Mouse (Mus musculus): Measurements from ENCODE around the gene Btbd11.

DNA sequence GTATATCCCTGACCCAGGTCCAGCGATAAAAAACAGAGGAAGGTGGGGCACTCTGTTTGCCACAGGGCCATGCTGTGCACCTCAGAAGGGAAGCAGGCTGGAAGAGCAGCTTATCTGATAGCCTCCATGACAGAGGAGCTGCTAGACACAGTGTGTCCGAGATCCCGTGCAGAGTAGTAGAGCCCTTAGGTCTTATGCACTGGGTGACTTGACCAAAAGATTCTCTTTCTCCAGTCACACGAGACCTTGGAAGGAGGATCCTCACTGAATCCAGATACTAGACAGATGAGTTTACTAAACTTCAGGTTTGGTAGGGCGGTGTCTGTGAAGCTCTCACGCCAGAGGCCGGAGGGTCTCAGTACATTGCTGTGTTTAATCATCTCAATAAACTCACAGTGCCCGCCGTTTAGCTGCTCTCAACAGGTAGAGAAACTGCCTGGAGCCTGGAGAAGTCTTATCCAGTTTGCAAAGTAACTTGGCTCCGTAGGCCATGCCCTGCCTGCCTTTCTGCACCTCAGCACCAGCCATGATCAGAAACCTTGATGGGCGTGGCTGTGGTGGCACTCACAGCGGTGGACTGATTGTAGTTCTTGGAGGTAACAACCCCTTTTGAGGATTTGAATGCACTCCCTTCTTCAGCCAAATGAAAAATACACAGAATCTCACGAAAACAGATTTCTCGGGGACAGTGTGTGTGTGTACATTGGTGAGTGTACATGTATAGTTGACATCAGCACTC lies 155.4 kb downstream of the Btbd11 start:
- TF ChIP-seq CTCF (IDR thresholded peaks at IDR 0.05; ENCODE audit: borderline replicate concordance, insufficient read depth, low read depth, low read length) (no peak), POLR2A (IDR thresholded peaks at IDR 0.05; ENCODE audit: borderline replicate concordance, insufficient read depth, low read length) (no peak)

Measured in cerebellum, adult 2 months (tissue).